Mouse (Mus musculus) E14TG2a.4 (cell line): ENCODE measurements around the gene Fgb.

Experiments
- H3K27me3 ChIP-seq: 2 replicates; pipeline ENCODE4 v1.6.1; 2014; ENCODE audit warnings: low read length, control low read depth; ENCODE audit not compliant: insufficient read depth
- H3K36me3 ChIP-seq: 2 replicates; pipeline ENCODE4 v1.6.1; 2014; ENCODE audit warnings: low read length, control low read depth; ENCODE audit not compliant: insufficient read depth
- H3K4me1 ChIP-seq: replicated peaks from 2 replicates; pipeline ENCODE4 v1.6.1; 2014; ENCODE audit warnings: low read depth, low read length, control low read depth
- H3K4me3 ChIP-seq: replicated peaks from 2 replicates; pipeline ENCODE4 v1.5.1; 2014; ENCODE audit warnings: mild to moderate bottlenecking, low read length
- H3K9me3 ChIP-seq: 2 replicates; pipeline ENCODE4 v1.6.1; 2014; ENCODE audit warnings: low read length, control low read depth
- CTCF ChIP-seq: conservative IDR thresholded peaks from 2 replicates; pipeline ENCODE4 v1.5.1; 2014; ENCODE audit warnings: low read length
- NANOG ChIP-seq: IDR thresholded peaks from 2 replicates; pipeline ENCODE4 v1.6.1; 2014; ENCODE audit warnings: borderline replicate concordance, low read length, mixed read lengths
- POU5F1 ChIP-seq: IDR thresholded peaks from 2 replicates; pipeline ENCODE4 v1.6.1; 2014; ENCODE audit warnings: low read length, borderline replicate concordance

Fgb gene

DNA sequence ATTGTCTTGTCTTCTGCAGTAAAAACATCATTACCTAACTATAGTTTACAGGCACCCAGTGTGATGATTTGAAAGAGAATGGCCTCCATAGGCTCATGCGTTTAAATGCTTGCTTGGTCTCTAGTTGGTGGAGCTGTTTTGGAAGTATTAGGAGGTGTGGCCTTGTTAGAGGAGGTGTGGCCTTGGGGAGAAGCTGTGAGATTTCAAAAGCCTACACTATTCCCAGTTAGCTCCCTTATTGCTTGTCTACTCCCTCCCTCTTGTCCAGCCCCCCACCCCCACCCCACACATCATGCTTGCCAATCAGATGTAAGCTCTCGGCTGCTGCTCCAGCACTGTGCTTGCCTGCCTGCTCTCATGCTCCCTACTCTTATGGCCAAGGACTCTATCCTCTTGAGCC is 7.4 kb upstream of the Fgb start:
- Histone ChIP-seq H3K36me3 (peaks cover 49% of the 10 kb centered on the region), H3K4me1 (peaks cover 16% of the 10 kb centered on the region), H3K27me3 (no peaks in the 10 kb centered on the region), H3K9me3 (no peaks in the 10 kb centered on the region), H3K4me3 (no peak overlapping the region)
- no peak for TF ChIP-seq NANOG

DNA sequence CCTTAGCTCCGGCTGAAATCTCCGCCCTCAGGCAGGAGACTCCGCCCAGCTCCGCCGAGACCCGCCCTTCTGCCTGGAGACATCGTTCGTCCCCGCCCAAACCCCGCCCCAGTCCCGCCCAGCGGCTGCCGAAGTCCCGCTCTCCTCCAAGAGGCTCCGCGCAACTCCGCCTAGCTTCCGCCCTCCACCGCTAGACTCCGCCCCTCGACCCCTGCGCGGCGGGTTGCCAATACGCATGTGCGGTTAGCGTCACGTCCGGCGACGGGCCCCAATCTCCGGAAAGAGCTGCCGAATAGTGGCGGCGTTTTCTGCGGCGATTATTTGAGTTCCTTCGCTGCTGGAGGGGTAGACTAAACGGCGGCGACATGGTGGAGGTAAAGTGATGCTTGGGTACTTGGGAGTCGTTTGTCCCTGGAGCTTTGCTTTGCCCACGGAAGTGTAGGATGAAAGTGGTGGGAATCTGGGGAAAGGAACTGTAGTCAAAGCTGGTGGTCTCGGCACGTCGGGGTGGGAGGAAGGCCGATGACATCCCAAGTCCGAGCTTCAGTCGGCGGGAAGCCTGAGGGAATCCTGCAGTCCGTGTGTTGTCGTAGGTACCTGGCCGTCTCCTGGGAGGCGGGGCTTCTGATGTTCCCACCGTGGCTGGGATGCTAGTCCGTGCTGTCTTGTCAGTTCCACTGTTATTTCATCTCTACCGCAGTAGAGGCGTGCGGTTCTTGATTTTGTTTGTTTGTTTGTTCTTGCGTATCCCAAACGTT is 5.8 kb upstream of the Fgb start, which contains the start of gene Plrg1:
Gene Plrg1, plus strand, starts transcription at position 242 of the 758 bp plus-strand sequence.
- peak within 1 kb of the TSS; percentile 90 for H3K4me3 ChIP-seq
- H3K9me3 ChIP-seq, result no peaks in the 10 kb centered on the region
- no peak for TF ChIP-seq POU5F1
- TF ChIP-seq CTCF, result no peak
- no peak for TF ChIP-seq NANOG
- H3K27me3 ChIP-seq, result no peaks in the 10 kb centered on the region
- peaks cover 18% of the 10 kb centered on the region for H3K4me1 ChIP-seq
- peaks cover 33% of the 10 kb centered on the region for H3K36me3 ChIP-seq

DNA sequence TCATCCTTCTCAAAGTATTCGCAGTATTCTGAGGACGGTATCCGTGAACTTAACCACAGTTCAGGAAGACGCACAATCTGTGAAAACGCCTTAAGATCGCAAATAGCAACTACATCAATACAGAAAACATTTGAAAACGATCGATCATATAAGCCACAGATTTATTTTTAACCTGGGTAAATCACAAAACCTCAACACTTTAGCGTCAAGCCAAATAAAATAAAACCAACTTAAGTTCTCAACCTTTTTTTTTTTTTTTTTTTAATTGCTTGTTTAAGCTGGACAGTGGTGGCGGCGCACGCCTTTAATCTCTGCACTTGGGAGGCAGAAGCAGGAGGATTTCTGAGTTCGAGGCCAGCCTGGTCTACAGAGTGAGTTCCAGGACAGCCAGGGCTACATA is 5.1 kb upstream of the Fgb start:
- TF ChIP-seq NANOG (no peak), CTCF (no peak), POU5F1 (no peak)
- Histone ChIP-seq H3K4me1 (peaks cover 18% of the 10 kb centered on the region), H3K27me3 (no peaks in the 10 kb centered on the region), H3K36me3 (peaks cover 26% of the 10 kb centered on the region), H3K9me3 (no peaks in the 10 kb centered on the region), H3K4me3 (peak overlapping the region; percentile 65)

DNA sequence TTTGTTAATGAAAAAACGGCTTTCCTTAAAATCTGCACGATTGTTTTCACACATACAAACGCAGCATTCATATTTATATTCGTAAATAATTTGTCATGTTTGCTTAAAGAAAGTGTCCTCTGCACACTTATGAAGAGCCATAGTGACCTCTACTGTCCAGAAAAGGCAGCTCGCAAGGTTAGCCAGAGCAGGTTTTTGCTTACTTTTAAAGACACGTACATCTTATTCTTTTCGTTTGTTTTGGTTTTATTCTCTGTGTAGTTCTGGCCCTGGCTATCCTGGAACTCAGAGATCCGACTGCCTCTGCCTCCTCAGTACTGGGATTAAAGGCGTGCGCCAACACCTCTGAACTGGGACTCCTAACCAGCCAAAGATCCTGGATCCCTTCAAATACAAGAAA is 4.1 kb upstream of the Fgb start:
- Histone ChIP-seq H3K4me1 (peaks cover 18% of the 10 kb centered on the region), H3K36me3 (peaks cover 16% of the 10 kb centered on the region), H3K9me3 (no peaks in the 10 kb centered on the region), H3K27me3 (no peaks in the 10 kb centered on the region), H3K4me3 (no peak overlapping the region)
- TF ChIP-seq CTCF (peak; percentile 37), POU5F1 (no peak), NANOG (no peak)

DNA sequence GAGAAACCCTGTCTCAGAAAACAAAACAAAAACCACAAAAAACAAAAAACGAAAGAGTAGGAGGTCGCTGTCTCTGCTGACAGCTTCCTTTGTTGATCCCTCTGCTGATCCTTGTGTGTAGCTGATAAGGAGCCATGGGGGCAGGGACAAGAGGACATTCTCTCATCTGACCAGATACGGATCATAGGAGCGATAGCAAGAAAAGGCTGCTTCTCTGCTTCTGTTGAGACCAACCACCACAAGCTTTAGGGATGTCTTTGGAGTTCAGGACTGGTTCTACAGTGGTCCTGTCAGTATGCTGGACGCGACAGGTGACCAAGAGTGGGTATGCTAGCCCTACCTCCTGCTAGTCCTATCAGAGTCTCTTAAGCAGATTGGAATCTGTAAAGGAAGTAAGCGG is 3.5 kb upstream of the Fgb start:
- peaks cover 10% of the 10 kb centered on the region; the same call in 1 of the 2 replicates for H3K36me3 ChIP-seq

DNA sequence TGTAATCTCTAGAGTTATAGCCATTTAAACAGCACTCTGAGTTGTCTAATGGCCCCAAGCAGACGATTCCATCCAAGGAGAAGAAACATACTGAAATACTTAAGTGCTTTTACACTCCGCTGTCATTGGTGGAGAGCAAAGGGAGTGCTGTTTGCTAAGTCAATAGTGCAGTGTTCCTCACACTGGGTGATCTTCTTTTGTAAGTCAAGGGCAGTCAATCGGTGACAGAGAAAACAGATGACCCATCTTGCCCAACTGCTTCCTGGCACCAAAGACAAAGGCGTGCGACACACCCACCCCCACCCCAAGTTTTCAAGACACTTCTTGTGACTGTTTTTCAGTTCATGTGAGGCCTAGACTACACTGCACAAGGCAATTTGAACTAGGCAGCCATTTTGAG is 2.4 kb upstream of the Fgb start:
- Histone ChIP-seq H3K27me3 (no peaks in the 10 kb centered on the region), H3K4me1 (peaks cover 18% of the 10 kb centered on the region), H3K36me3 (peaks cover 2% of the 10 kb centered on the region; the same call in 1 of the 2 replicates), H3K9me3 (no peaks in the 10 kb centered on the region), H3K4me3 (no peak overlapping the region)
- no peak for TF ChIP-seq POU5F1
- TF ChIP-seq CTCF, result no peak
- TF ChIP-seq NANOG, result no peak

More for the DNA sequence above, 3.5 kb upstream of the Fgb start:
- TF ChIP-seq NANOG (no peak), POU5F1 (no peak), CTCF (no peak)
- H3K4me1 ChIP-seq, result peaks cover 18% of the 10 kb centered on the region
- H3K4me3 ChIP-seq, result no peak overlapping the region
- no peaks in the 10 kb centered on the region for H3K27me3 ChIP-seq
- H3K9me3 ChIP-seq, result no peaks in the 10 kb centered on the region

DNA sequence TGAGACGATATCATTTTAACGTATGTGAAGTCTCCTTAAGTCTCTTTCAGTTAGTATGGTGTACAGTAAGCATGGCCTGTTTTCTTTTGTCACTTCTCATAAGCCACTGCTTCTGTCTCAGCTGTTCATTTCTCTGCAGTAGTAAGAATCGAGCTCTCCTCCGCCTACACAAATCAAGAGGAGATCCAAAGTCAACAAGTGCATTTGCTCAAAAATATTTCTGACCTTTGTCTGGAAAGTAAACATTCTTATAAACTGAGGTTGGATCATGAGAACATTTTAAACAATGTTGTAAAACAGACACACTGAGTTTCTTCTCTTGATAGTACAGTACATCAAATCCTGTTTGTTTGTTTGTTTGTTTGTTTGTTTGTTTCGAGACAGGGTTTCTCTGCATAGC is 998 bp upstream of the Fgb start:
- H3K4me1 ChIP-seq, result peaks cover 10% of the 10 kb centered on the region
- no peak for TF ChIP-seq POU5F1
- TF ChIP-seq CTCF, result no peak
- H3K27me3 ChIP-seq, result no peaks in the 10 kb centered on the region
- H3K36me3 ChIP-seq, result no peaks in the 10 kb centered on the region
- no peak overlapping the region for H3K4me3 ChIP-seq
- H3K9me3 ChIP-seq, result no peaks in the 10 kb centered on the region

DNA sequence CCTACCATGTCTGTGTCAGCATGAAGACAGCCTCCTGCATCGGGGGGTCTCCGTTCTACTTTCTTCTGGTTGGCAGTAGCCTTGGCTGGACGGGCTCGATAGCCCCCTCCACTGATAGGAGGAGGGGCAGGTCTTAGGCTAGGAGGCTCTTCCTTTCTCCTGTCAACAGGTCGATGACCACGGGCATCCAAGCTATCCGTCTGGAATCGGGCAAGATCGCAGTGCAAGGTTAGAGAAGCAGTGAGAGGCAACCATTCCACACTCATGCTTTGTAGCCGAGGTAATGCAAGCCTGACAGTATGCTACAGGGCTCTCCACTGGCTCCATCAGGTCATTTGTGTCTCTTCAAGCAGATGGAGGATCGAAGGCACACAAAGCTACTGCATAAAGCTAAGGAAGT is 3.0 kb downstream of the Fgb start:
- Histone ChIP-seq H3K27me3 (no peaks in the 10 kb centered on the region), H3K36me3 (no peaks in the 10 kb centered on the region), H3K4me1 (no peaks in the 10 kb centered on the region), H3K9me3 (no peaks in the 10 kb centered on the region), H3K4me3 (no peak overlapping the region)
- TF ChIP-seq POU5F1 (no peak), CTCF (no peak), NANOG (no peak)

DNA sequence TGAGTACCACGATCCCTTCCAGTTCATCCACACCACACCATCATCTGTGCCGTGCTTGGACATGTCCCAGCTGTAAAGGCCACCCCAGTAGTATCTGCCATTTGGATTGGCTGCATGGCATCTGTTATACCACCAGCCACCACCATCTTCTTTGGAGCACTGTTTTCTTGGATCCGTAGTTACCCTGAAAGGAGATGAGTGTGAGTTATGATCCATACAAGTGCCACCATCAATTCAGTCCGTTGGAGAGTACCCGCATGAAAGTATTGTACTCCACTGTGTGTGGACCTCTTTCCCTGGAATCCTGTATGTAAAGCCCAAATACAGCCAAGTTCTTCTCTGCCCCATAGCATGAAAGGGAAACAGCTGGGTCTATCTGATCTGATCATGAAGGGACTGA is 7.2 kb downstream of the Fgb start:
- TF ChIP-seq NANOG (no peak), POU5F1 (no peak), CTCF (no peak)
- Histone ChIP-seq H3K36me3 (no peaks in the 10 kb centered on the region), H3K9me3 (no peaks in the 10 kb centered on the region), H3K4me1 (no peaks in the 10 kb centered on the region), H3K4me3 (no peak overlapping the region), H3K27me3 (no peaks in the 10 kb centered on the region)
